Mouse (Mus musculus) frontal cortex, adult (tissue): ENCODE results near the gene Rem1.

ENCODE experiments used
- ATAC-seq: cut with Nextera tagmentation; 2 replicates; pipeline ENCODE4 v1.9.2; 2017; ENCODE audit warnings: mild to moderate bottlenecking, moderate library complexity, mixed read lengths; ENCODE audit not compliant: low TSS enrichment

Gene Rem1

GRCm38 (mm10) chr2:152626774-152627591 is at the start of gene Rem1:
Gene Rem1, plus strand, starts transcription at chr2:152626951.
- no peak for ATAC-seq

GRCm38 (mm10) chr2:152580107-152580506 is 46.6 kb upstream of the Rem1 start, which contains the start of gene Defb19:
Gene Defb19, minus strand, starts transcription at chr2:152580312.
- ATAC-seq, result no peak

- no peak for ATAC-seq
These were observed 46.1 kb upstream of the Rem1 start for GRCm38 (mm10) chr2:152580612-152581011.

GRCm38 (mm10) chr2:152586926-152587560 is 39.7 kb upstream of the Rem1 start:
- ATAC-seq, result peak; percentile 47; the same call in 1 of the 2 replicates

GRCm38 (mm10) chr2:152588450-152588849 is 38.3 kb upstream of the Rem1 start:
- no peak for ATAC-seq

- ATAC-seq, result no peak
These were observed 37.7 kb upstream of the Rem1 start for GRCm38 (mm10) chr2:152589021-152589420.

- no peak for ATAC-seq
These were observed 27.5 kb upstream of the Rem1 start, which contains the start of gene Defb45 for GRCm38 (mm10) chr2:152599299-152599698. Gene Defb45, minus strand, starts transcription at chr2:152599399.

- ATAC-seq, result no peak
These were observed 26.7 kb upstream of the Rem1 start for GRCm38 (mm10) chr2:152600076-152600475.

- no peak for ATAC-seq
These were observed 25.3 kb upstream of the Rem1 start for GRCm38 (mm10) chr2:152601275-152601960.

GRCm38 (mm10) chr2:152604057-152604456 is 22.7 kb upstream of the Rem1 start, which contains the start of gene Defb36:
Gene Defb36, plus strand, starts transcription at chr2:152604327.
- no peak for ATAC-seq

- no peak for ATAC-seq
These were observed 19.0 kb upstream of the Rem1 start for GRCm38 (mm10) chr2:152607746-152608145.

- no peak for ATAC-seq
These were observed 18.0 kb upstream of the Rem1 start for GRCm38 (mm10) chr2:152608719-152609118.

- peak; percentile 50 for ATAC-seq
These were observed 14.6 kb upstream of the Rem1 start for GRCm38 (mm10) chr2:152612193-152612592.

GRCm38 (mm10) chr2:152615563-152615962 is 11.2 kb upstream of the Rem1 start:
- peak; percentile 88 for ATAC-seq

- no peak for ATAC-seq
These were observed 10.3 kb upstream of the Rem1 start for GRCm38 (mm10) chr2:152616470-152616869.

- no peak for ATAC-seq
These were observed 9.4 kb upstream of the Rem1 start for GRCm38 (mm10) chr2:152617374-152617773.

- peak; percentile 50; the same call in 1 of the 2 replicates for ATAC-seq
These were observed 6.2 kb upstream of the Rem1 start for GRCm38 (mm10) chr2:152620367-152621134.

GRCm38 (mm10) chr2:152622151-152622550 is 4.6 kb upstream of the Rem1 start:
- ATAC-seq, result no peak

GRCm38 (mm10) chr2:152622953-152623352 is 3.8 kb upstream of the Rem1 start, which contains the start of gene Defb25:
Gene Defb25, minus strand, starts transcription at chr2:152623053.
- no peak for ATAC-seq

GRCm38 (mm10) chr2:152624566-152624965 is 2.2 kb upstream of the Rem1 start:
- ATAC-seq, result no peak

GRCm38 (mm10) chr2:152625256-152625655 is 1.5 kb upstream of the Rem1 start:
- ATAC-seq, result no peak
